Mouse (Mus musculus) natural killer cell, adult 2 months (primary cell): ENCODE data around the gene Zfp683.

Source experiments
- DNase-seq, 2 experiments: peaks; one replicate each; pipeline ENCODE4 v3.0.0; 2022; ENCODE audit warnings: low spot score in 2 of 2

The Zfp683 gene

DNA sequence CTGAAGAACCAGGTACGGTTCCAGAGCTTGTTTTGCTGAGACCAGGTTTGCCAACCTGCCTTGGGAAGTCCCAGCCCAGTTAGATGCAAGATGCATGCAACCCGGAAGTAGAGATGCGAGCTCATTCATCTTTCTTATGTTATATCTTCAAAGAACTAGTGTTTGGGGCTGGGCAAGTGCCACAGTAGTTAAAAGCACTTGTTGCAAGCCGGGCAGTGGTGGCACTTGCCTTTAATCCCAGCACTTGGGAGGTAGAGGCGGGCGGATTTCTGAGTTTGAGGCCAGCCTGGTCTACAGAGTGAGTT, 37.5 kb downstream of the Zfp683 start:
- no peak for DNase-seq

DNA sequence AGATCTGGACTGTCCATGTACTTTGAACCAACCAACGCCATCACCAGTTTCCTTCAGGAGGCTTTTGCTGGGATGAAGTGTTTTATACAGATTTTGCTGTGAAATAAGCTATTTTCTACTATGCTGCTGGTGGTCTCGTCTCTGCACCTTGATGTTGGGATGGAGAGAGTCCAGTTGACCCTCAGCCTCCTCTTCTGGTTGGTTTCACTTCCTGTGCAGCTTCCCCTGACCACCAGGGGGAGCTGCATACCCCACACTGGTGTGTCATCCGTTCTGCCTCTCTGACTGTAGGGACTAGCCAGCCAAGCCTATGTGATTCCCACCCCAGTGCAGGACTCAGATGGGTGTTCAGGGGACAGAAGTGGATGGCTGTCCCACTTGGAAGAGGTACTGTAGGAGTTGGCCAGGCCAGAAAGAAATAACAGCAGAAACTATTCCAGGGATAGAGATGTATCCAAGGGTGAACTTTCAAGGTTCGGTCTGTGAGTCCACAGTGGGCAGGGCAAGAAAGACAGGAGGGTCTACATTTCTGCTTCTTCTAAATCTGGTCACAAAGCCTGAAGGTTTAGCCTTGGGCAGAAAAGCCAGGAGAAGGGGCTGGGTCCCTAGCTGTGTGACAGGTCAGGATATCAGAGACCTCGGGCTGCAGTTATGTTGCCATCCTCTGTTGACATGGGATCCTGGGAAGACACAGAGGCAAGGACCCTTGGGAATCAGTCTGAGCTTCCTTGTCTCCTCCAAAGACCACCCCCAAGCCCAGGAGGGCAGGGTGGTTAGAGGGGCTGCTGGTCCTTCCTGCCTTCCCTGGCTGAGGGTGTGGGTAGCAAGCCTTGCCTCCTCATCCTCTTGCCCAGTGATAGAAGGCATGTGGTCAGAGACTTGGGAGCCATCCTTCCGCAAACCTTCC, 39.0 kb downstream of the Zfp683 start:
- DNase-seq: peak; percentile 75 to 82

DNA sequence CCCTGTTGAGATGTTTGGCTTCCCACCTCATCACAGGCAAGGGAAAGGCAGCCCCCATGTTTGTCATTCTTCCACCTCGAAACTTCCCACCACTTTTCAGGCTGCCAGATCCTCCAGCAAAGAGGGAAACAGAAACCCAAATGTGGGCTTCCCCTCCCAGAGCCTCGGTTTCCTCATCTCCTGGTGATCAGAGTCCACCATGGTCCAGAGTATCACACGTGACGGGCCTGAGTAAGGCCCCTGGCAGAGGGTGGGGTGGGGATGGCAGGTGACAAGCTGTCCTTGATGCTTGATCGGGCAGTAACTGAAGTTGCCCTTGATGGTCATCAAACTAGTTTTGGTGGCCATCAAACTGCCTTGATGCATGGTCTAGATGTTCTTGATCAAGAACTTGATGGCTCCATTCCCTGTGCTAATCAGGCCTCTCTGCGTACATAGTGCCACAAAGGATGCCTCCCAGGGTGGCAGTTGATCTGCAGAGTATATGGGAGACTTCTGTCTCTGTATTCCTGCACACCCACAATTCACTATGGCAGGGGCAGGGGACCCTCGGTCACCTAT, 40.4 kb downstream of the Zfp683 start:
- DNase-seq: no peak

GRCm38 (mm10) chr4:134094923-134095547, 41.4 kb downstream of the Zfp683 start, which contains the start of gene Cd52:
TSS of gene Cd52 (minus strand) at chr4:134095082.
- DNase-seq: peak; percentile 69 to 82

GRCm38 (mm10) chr4:134096120-134096519, 42.5 kb downstream of the Zfp683 start:
- no peak for DNase-seq

- peak; percentile 84 to 89 for DNase-seq
Measured at GRCm38 (mm10) chr4:134097015-134097608, 43.5 kb downstream of the Zfp683 start.

DNA sequence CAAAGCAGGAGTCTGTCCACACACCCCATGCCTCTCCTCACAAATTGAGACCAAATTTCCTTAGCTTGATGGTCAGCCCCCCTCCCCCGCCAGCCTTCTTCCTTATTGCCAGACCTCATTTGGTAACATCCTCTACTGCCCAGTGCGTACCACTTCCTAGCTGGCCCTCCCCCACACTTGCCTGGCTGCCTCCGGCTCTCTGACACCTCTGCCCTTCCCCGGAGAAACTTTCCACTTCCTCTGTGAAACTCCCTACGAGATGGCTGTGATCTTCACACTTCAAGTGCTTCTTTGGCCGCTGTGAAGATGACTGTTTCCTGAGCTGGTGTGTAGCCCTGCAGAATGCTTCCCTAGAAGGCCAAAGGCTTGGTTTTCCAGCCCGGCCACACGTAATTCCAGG, 45.0 kb downstream of the Zfp683 start:
- DNase-seq: peak; percentile 91 to 94

- no peak for DNase-seq
Measured at GRCm38 (mm10) chr4:134100245-134100644, 46.6 kb downstream of the Zfp683 start.

GRCm38 (mm10) chr4:134101979-134102741, 48.5 kb downstream of the Zfp683 start, which contains the start of gene Ubxn11:
TSS of gene Ubxn11 (plus strand) at chr4:134102570.
- peak; percentile 82 to 86 for DNase-seq

DNA sequence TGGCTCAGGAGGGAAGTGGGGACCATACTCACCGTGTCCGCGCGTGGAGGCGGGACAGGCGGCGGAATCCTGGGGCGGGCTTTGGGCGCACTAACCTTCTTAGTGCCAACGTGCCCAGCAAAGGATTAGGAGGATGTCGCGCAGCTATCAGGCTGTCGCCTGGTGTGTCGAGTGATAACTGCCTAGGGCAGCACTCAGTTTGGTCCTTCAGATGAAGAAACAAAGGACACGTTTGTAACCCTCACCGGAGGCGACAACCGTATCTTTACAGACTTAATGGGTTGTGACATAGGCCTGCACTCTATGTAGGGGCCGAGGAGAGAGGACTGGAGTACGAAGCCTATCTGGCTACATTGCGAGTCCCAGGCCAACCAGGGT, 49.1 kb downstream of the Zfp683 start:
- DNase-seq: peak in 1 of 2 experiments; percentile 29

GRCm38 (mm10) chr4:134106105-134106504, 52.5 kb downstream of the Zfp683 start:
- DNase-seq: peak in 1 of 2 experiments; percentile 53

DNA sequence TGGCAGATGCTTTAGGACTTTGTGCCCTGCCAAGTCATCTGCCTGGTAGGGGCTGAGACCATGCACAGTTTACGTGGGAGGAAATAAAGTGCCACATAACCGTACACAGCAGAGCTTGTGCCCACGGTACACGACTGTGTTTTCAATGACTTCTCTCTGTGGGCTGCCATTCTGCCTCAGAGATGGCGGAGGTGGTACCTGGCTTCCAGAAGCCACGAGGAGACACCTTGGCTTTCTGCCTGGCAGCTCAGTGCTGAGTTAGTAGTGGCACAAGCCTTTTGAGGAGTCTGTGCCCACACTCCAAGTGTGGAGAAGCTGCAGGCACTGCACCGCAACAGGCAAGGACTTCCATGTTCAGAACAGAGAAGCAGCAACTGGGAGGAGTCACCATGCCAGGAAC, 54.1 kb downstream of the Zfp683 start:
- DNase-seq: no peak

GRCm38 (mm10) chr4:134108196-134108595, 54.6 kb downstream of the Zfp683 start:
- DNase-seq: no peak
